Mouse (Mus musculus) gastrocnemius, adult 2 months (tissue): ENCODE measurements around the gene Atp11a. TPM values are rescaled to one million over a fixed set of nuclear protein-coding genes. Genes with fewer than 3 reads are reported as not detected.

ENCODE experiments used
- DNase-seq: peaks from one replicate; pipeline ENCODE4 v3.0.0; 2022
- H3K27ac ChIP-seq: fragments of 200-600 bp; 2 replicates; pipeline ENCODE4 v1.8.1; 2022; ENCODE audit warnings: mild to moderate bottlenecking
- H3K4me3 ChIP-seq: fragments of 200-600 bp; 2 replicates; pipeline ENCODE4 v1.8.1; 2022; ENCODE audit warnings: mild to moderate bottlenecking, moderate library complexity
- CTCF ChIP-seq: fragments of 200-600 bp; IDR thresholded peaks from 2 replicates; pipeline ENCODE4 v1.8.1; 2022; ENCODE audit warnings: antibody characterized with exemption, mild to moderate bottlenecking, moderate library complexity
- intact Hi-C: fragments of 180-260 bp; cut with DNase I; formaldehyde crosslinking; loops from one replicate; pipeline ENCODE4 v1.15.1; 2025
- long read RNA-seq, 2 experiments: library from polyadenylated mRNA; stranded (forward); transcript quantifications; one replicate each; pipeline ENCODE4 v2.0.0; 2021
- total RNA-seq, 2 experiments: library from RNA; stranded (reverse); gene quantifications; 2 replicates each; pipeline ENCODE4 v1.2.3; 2021

Atp11a gene
- total RNA-seq, result 10 to 100 TPM; 27.1 to 30.9 TPM
- long read RNA-seq, experiment 1, partial matches to known transcripts, result 10 of 11 reads
- long read RNA-seq, experiment 1, other reads (novel, unspliced or antisense), result 1 of 11 reads
- long read RNA-seq, experiment 2, partial matches to known transcripts, result 6 of 9 reads
- long read RNA-seq, experiment 2, other reads (novel, unspliced or antisense), result 3 of 9 reads

DNA sequence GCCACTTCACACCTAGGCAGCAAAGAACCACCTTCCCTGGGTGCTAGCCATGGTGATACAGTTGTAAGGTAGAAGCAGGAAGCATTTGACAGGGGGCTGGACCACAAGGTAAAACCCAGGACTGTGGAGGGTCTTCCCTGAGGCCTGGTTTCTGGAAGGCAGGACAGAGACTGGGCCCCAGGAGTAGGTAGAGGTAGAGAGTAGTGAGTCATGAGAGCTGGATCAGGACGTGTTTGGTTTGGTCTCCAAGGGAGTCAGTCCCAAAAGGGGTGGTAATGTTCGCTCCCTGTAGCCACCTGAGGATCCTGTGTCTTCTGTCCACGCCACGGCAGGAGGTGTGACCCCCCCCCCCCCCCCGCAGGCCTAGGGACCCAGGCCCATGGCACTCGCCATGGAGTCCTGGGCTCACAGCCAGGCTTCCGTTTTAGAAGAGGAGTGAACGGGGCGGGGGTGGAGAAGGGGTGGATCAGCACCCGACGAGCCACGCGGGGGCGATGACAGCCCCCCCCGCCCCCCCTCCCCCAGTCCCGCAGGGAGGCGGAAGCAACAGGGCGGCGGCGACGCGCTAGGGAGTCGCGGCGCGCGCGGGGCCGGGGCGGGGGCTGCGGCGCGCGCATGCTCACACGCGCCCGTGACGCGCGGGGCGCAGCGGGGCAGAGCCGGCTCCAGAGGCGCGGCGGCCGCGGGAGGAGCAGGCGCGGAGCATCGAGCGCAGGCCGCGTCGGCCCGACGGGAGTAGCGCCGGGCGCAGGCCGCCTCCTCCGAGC is at the start of gene Atp11a:
Atp11a (plus strand) TSS at position 624 of the 767 bp plus-strand sequence.
- no peak for TF ChIP-seq CTCF
- Histone ChIP-seq H3K4me3 (peak within 1 kb of the TSS; percentile 96), H3K27ac (peak within 1 kb of the TSS; percentile 87)
- intact Hi-C loops, result loop anchor here (5.0 to 10.0 kb wide), 3 partner anchors 56 to 348 kb away; partner anchors contain the start of genes Cul4a, Pcid2 and Tubgcp3
- DNase-seq, result peak; percentile 87

DNA sequence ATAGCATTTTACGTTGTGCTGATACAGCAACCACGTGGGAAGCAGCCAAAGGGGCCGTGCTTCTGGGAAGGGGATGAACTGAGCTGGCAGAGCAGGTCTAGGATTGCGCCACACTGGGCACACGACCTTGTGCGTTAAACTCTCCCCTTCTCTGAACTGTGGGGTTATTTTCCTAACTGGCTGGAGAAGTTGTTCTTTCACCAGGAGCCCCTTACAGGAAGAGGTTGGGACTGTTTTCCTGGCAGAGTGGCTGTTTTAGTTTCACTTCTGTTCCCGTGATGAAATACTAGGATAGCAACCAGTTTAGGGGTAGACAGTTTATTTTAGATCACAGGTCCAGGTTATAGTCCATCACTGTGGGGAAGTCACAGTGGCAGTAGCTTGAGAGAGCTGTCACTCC is 45.2 kb upstream of the Atp11a start:
- no peak for TF ChIP-seq CTCF
- DNase-seq, result peak; percentile 38
- H3K4me3 ChIP-seq, result peak overlapping the region; percentile 1; the same call in 1 of the 2 replicates
- no peak overlapping the region for H3K27ac ChIP-seq
- intact Hi-C loops, result no loop called here

DNA sequence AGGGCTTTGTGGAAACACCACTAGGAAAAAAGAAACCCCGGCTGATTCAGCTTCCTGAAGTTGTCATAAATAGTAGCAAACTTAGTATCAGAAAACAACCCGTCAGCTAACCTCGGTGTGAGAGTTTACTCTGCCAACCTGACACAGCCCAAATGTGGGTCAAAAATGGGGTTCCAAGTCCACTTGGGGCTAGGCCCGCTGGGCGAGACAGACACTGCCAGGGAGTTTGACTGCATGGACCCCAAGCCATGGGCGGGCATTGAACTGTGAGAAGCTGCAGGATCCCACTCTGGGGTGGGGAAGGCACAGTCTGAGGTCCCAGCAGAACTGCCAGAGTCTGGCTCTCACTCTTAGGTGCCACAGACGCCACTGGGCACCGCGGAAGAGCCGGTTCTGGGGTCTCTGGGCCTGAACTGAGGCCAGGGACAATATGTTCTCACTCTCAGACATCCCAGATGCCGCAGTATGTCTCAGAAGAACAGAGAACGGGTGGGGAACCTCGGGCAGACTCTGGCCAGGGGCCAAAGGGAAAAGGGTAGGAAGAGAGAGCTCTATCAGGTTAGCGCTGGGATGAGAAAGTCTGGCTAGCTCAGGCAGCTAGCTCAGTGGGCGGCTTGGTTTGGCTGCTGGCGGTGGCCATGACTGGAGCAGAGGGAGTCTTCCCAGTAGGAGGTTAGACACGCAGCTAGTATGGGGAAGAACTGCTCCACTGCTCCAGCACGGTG is 40.8 kb upstream of the Atp11a start:
- TF ChIP-seq CTCF, result no peak
- no peak overlapping the region for H3K4me3 ChIP-seq
- H3K27ac ChIP-seq, result peak overlapping the region; percentile 31; the same call in 1 of the 2 replicates
- intact Hi-C loops, result no loop called here
- DNase-seq, result no peak

DNA sequence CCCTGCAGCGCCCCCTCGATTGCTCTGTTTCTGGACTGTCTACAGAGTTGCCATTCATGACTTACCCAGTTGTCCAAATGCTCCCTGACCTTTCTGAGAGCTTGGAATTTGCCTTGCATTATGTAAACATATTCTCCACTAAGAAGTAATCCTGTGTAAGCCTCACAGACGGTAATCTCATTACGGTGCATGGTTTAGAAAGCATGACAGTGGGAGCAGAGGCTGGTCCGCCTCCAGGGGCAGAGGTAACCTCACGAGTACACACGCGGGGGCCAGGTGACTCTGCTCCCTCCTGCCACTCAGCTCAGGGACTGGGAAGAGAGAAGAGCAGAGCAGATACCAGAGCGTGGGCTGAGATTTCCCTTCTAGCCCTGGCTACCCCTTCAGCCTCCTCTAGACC is 37.7 kb upstream of the Atp11a start:
- no peak for TF ChIP-seq CTCF
- H3K4me3 ChIP-seq, result no peak overlapping the region
- H3K27ac ChIP-seq, result peak overlapping the region; percentile 28; the same call in 1 of the 2 replicates
- intact Hi-C loops, result no loop called here
- DNase-seq, result no peak

DNA sequence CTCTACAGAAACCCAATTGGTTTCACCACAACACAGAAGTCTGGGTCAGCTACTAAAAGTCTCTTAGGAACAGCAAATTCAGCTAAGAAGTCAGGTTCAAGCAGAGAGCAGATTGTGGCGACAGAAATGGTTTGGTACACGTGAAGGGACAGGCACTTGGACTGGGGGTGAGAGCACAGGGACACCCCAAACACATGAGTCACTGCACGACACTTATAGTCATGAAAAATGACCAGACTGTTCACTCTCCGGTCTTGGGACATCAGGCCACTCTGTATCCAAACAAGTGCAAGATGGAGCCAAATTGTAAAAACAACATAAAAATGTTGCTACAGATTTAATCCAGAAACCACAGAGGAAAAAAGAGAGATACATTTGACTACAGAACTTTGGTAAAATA is 28.2 kb upstream of the Atp11a start:
- intact Hi-C loops, result no loop called here
- no peak for TF ChIP-seq CTCF
- Histone ChIP-seq H3K27ac (no peak overlapping the region), H3K4me3 (no peak overlapping the region)
- no peak for DNase-seq

DNA sequence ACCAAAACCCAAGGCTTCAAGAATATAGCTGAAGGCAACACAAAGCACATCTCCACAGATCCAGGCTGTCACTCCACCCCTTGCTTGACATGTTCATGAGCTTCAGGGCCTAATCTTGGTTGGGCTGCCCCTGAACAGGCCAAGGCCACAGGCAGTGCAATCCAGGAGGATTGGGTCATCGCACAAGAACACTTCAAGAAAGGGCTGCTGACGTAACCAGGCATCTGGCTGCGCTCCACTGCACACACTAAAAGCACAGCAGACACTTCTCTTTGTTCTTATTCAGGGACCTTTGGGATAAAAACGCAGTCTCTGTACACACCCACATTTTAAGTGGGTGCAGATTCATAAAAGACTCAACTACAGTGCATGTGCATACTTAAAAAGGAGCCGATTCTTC is 26.0 kb upstream of the Atp11a start:
- peak; percentile 62 for DNase-seq
- intact Hi-C loops, result no loop called here

DNA sequence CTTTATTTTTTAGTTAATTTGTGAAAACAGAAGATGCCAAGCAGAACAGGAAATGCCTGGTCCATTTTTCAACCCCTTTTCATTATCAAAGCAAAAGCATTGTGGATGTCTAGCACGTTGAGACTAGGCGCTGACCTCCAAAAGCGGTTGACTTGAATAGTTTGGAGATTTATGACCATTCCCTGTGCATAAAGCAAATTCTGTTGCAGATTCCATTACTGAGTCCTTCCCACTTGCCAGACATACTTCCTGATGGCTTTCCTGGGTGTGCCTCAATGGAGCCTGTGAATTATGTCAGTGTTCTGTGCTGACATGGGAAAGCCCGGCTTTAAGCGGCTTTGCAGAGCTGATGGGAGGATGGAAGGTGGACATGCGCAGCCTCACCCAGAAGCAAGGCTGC is 24.4 kb upstream of the Atp11a start:
- no peak overlapping the region for H3K4me3 ChIP-seq
- no peak overlapping the region for H3K27ac ChIP-seq
- intact Hi-C loops, result no loop called here

More for the DNA sequence above, 26.0 kb upstream of the Atp11a start:
- H3K27ac ChIP-seq, result no peak overlapping the region
- TF ChIP-seq CTCF, result no peak
- H3K4me3 ChIP-seq, result no peak overlapping the region

DNA sequence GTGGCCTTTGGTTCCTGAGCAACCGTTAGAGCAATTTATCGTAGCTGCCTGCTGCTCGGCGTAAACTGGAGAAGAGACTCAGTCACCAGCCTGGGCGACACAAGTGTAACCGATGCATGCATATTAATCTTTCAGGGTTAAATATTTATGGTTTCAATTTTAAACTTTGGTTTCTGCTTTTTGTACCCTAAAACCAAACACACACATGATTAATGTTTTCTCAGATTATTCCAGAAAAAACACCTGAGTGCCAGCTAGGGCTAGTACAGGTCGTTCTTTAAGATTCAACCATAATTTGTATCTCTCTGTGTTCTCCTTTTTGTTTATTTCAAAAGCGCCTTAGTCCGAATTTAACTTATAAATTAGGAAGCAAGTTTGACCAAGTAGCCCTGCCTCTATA is 17.7 kb upstream of the Atp11a start:
- intact Hi-C loops, result no loop called here
- no peak for TF ChIP-seq CTCF
- no peak overlapping the region for H3K4me3 ChIP-seq
- DNase-seq, result no peak
- H3K27ac ChIP-seq, result no peak overlapping the region

More for the DNA sequence above, 24.4 kb upstream of the Atp11a start:
- no peak for DNase-seq
- no peak for TF ChIP-seq CTCF

DNA sequence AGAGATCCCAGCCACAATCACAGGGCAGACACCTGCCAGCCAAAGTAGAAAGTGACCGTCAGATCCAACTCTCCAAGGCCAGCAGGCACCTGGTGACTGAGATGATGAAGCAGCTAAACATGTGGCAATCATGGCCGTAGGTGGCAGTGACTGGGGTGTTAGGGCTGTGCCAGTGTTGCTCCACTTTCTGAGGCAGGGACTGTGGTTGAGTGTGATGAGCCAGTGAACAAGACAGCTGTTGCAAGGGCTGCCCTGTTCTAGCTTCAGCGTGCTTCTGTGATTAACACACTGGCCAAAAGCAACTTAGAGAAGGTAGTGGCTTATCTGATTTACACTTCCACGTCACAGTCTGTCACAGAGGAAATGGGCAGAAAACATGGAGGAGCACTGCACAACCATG is 13.4 kb upstream of the Atp11a start:
- no peak for TF ChIP-seq CTCF
- no peak for DNase-seq
- Histone ChIP-seq H3K4me3 (no peak overlapping the region), H3K27ac (no peak overlapping the region)
- intact Hi-C loops, result no loop called here

DNA sequence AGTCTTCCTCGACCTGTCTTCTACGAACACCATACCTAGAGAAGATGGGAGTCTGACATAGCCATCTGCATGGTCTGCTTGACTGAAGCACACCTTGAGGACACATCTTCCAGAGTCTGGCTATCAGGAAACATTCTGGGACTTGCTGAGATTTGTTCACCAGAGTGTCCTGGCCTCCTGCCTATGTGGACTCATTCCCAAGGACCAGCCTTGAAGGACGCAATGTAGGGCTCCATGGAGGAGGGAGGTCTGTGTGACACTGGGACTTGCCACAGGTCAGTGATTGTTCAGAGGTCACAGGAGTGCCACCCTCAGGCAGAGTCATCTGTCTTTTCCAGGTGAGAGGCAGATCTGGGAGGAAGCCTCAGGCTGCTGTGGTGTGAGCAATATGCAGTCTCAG is 8.6 kb upstream of the Atp11a start:
- intact Hi-C loops, result no loop called here
- TF ChIP-seq CTCF, result no peak
- no peak overlapping the region for H3K27ac ChIP-seq
- no peak for DNase-seq
- H3K4me3 ChIP-seq, result no peak overlapping the region

DNA sequence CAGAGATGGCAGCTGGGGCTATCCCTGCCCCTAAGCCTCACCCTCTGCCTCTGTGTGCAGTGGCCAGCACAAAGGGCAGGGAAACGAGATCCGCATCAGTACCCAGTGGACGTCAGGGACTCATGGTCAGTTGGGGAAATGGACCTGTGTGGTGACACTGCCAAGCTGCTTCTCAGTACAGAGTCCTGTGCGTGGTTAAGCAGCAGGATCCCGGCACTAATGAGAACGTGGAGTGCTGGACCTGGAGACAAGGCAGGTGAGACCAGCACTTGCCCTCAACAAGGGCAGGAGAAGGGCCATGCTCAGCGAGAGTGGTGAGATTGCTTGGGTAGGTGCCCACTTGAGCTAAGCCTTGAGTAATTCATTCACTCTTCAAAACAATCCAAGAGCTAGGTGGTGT is 7.7 kb upstream of the Atp11a start:
- intact Hi-C loops, result no loop called here
- H3K4me3 ChIP-seq, result no peak overlapping the region
- no peak for TF ChIP-seq CTCF
- H3K27ac ChIP-seq, result no peak overlapping the region
- no peak for DNase-seq

DNA sequence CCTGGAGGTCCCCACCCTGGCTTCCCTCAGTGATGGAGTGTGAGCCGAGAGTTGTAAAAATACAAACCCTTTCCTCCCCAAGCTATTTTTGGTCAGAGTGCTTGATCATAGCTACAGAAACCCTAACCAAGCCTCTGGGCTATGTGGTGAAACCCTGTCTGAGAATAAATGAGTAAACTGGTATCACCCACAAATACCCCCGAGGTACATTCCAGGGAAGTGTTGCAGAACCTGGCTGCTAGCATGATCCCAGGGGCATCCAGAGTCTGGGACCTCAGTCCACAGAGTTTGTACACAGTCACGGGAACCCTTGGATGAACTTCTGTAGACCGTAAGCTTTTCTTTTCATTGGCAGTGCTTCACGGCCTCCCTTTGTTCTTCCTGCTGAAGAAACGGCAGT is 3.8 kb upstream of the Atp11a start:
- no peak for TF ChIP-seq CTCF
- Histone ChIP-seq H3K4me3 (no peak overlapping the region), H3K27ac (no peak overlapping the region)
- no peak for DNase-seq
- intact Hi-C loops, result loop anchor here (10.0 kb wide), 1 partner anchor 352 kb away; the partner anchor contains the start of genes Cul4a and Pcid2

DNA sequence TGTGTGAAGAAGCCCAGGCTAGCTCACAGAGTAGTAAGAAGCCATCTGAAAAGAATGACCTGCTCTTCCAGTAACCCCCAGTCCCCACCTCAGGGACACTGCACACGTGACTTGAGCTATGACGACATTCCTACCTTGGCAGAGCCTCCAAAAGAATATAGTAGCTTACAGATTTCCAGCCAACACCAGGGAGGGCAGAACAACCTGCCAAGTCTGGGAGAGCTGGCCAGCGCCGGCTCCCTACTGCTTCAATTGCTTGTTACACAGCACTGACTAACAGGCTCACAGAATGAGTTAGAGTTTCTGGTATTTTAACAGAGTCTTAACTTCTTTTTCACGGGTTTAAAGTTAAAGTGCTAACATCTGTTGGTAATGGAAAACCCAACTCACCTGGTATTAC is 2.7 kb upstream of the Atp11a start:
- no peak for DNase-seq
- H3K27ac ChIP-seq, result no peak overlapping the region
- TF ChIP-seq CTCF, result no peak
- no peak overlapping the region for H3K4me3 ChIP-seq
- intact Hi-C loops, result loop anchor here (10.0 kb wide), 1 partner anchor 351 kb away; the partner anchor contains the start of genes Cul4a and Pcid2
